Mouse (Mus musculus): Measurements from ENCODE around the gene Tspan14. TPM values are rescaled to one million over a fixed set of nuclear protein-coding genes. Genes with fewer than 3 reads are reported as not detected.

The Tspan14 gene
- total and polyA plus RNA-seq, 3 experiments, result 10.3 to 32.3 (median 23.4) TPM

GRCm38 (mm10) chr14:40893884-40894283 is 72.7 kb downstream of the Tspan14 start:
- DNase-seq (ENCODE audit: low spot score) (no peak), ATAC-seq (ENCODE audit: extremely low read depth, insufficient number of reproducible peaks, low FRiP score, poor library complexity, severe bottlenecking) (no peak)

GRCm38 (mm10) chr14:40893196-40893595 is 73.4 kb downstream of the Tspan14 start, which contains the start of gene Sh2d4b:
TSS of gene Sh2d4b (minus strand) at chr14:40893266.
- Histone ChIP-seq H3K36me3 (replicated peaks) (no peaks in the 10 kb centered on the region), H3K27me3 (ENCODE audit: insufficient read depth, low read length) (peaks cover 24% of the 10 kb centered on the region), H3K4me3 (ENCODE audit: low read depth, low read length) (no peak within 1 kb of the TSS), H3K9me3 (replicated peaks) (no peaks in the 10 kb centered on the region), H3K4me1 (ENCODE audit: insufficient read depth, low read depth, low read length) (peaks cover 4% of the 10 kb centered on the region; the same call in 1 of the 2 replicates)
- ATAC-seq (ENCODE audit: extremely low read depth, insufficient number of reproducible peaks, low FRiP score, poor library complexity, severe bottlenecking) (no peak), DNase-seq (ENCODE audit: low spot score) (no peak)
- TF ChIP-seq TAL1 (conservative IDR thresholded peaks at IDR 0.05; ENCODE audit: low read depth, low read length) (no peak), GATA1 (IDR thresholded peaks at IDR 0.05; ENCODE audit: borderline replicate concordance, low read length) (no peak), POLR2AphosphoS5 (IDR thresholded peaks at IDR 0.05; ENCODE audit: insufficient replicate concordance, low read depth, low read length) (no peak), GATA2 (IDR thresholded peaks at IDR 0.05; ENCODE audit: borderline replicate concordance, low read depth, low read length) (no peak), CTCF (IDR thresholded peaks at IDR 0.05; ENCODE audit: low read depth, low read length) (no peak)

More at GRCm38 (mm10) chr14:40893884-40894283, 72.7 kb downstream of the Tspan14 start:
- TF ChIP-seq TAL1 (conservative IDR thresholded peaks at IDR 0.05; ENCODE audit: low read depth, low read length) (no peak), POLR2AphosphoS5 (IDR thresholded peaks at IDR 0.05; ENCODE audit: insufficient replicate concordance, low read depth, low read length) (no peak), CTCF (IDR thresholded peaks at IDR 0.05; ENCODE audit: low read depth, low read length) (no peak), GATA1 (IDR thresholded peaks at IDR 0.05; ENCODE audit: borderline replicate concordance, low read length) (no peak), GATA2 (IDR thresholded peaks at IDR 0.05; ENCODE audit: borderline replicate concordance, low read depth, low read length) (no peak)
- peaks cover 4% of the 10 kb centered on the region; the same call in 1 of the 2 replicates for H3K4me1 ChIP-seq (ENCODE audit: insufficient read depth, low read depth, low read length)
- H3K9me3 ChIP-seq (replicated peaks), result no peaks in the 10 kb centered on the region
- H3K4me3 ChIP-seq (ENCODE audit: low read depth, low read length), result no peak overlapping the region
- H3K27me3 ChIP-seq (ENCODE audit: insufficient read depth, low read length), result peaks cover 24% of the 10 kb centered on the region
- H3K36me3 ChIP-seq (replicated peaks), result no peaks in the 10 kb centered on the region

- DNase-seq (ENCODE audit: low spot score) (no peak), ATAC-seq (ENCODE audit: extremely low read depth, insufficient number of reproducible peaks, low FRiP score, poor library complexity, severe bottlenecking) (no peak)
- Histone ChIP-seq H3K4me1 (ENCODE audit: insufficient read depth, low read depth, low read length) (peaks cover 4% of the 10 kb centered on the region; the same call in 1 of the 2 replicates), H3K9me3 (replicated peaks) (no peaks in the 10 kb centered on the region), H3K27me3 (ENCODE audit: insufficient read depth, low read length) (peaks cover 24% of the 10 kb centered on the region), H3K36me3 (replicated peaks) (no peaks in the 10 kb centered on the region), H3K4me3 (ENCODE audit: low read depth, low read length) (no peak overlapping the region)
- TF ChIP-seq POLR2AphosphoS5 (IDR thresholded peaks at IDR 0.05; ENCODE audit: insufficient replicate concordance, low read depth, low read length), result no peak
- TF ChIP-seq GATA1 (IDR thresholded peaks at IDR 0.05; ENCODE audit: borderline replicate concordance, low read length), result no peak
- no peak for TF ChIP-seq TAL1 (conservative IDR thresholded peaks at IDR 0.05; ENCODE audit: low read depth, low read length)
- no peak for TF ChIP-seq CTCF (IDR thresholded peaks at IDR 0.05; ENCODE audit: low read depth, low read length)
- no peak for TF ChIP-seq GATA2 (IDR thresholded peaks at IDR 0.05; ENCODE audit: borderline replicate concordance, low read depth, low read length)
These were observed 74.2 kb downstream of the Tspan14 start for GRCm38 (mm10) chr14:40892326-40892825.

- no peak for ATAC-seq (ENCODE audit: extremely low read depth, insufficient number of reproducible peaks, low FRiP score, poor library complexity, severe bottlenecking)
- Histone ChIP-seq H3K4me1 (ENCODE audit: insufficient read depth, low read depth, low read length) (peaks cover 4% of the 10 kb centered on the region; the same call in 1 of the 2 replicates), H3K36me3 (replicated peaks) (no peaks in the 10 kb centered on the region), H3K9me3 (replicated peaks) (no peaks in the 10 kb centered on the region), H3K4me3 (ENCODE audit: low read depth, low read length) (no peak overlapping the region), H3K27me3 (ENCODE audit: insufficient read depth, low read length) (peaks cover 17% of the 10 kb centered on the region)
- TF ChIP-seq GATA2 (IDR thresholded peaks at IDR 0.05; ENCODE audit: borderline replicate concordance, low read depth, low read length), result no peak
- no peak for TF ChIP-seq CTCF (IDR thresholded peaks at IDR 0.05; ENCODE audit: low read depth, low read length)
- TF ChIP-seq POLR2AphosphoS5 (IDR thresholded peaks at IDR 0.05; ENCODE audit: insufficient replicate concordance, low read depth, low read length), result no peak
- no peak for TF ChIP-seq TAL1 (conservative IDR thresholded peaks at IDR 0.05; ENCODE audit: low read depth, low read length)
- TF ChIP-seq GATA1 (IDR thresholded peaks at IDR 0.05; ENCODE audit: borderline replicate concordance, low read length), result no peak
- DNase-seq (ENCODE audit: low spot score), result no peak
These were observed 75.1 kb downstream of the Tspan14 start for GRCm38 (mm10) chr14:40891506-40891905.

GRCm38 (mm10) chr14:40889704-40890103 is 76.9 kb downstream of the Tspan14 start:
- ATAC-seq (ENCODE audit: extremely low read depth, insufficient number of reproducible peaks, low FRiP score, poor library complexity, severe bottlenecking) (no peak), DNase-seq (ENCODE audit: low spot score) (no peak)
- TF ChIP-seq GATA1 (IDR thresholded peaks at IDR 0.05; ENCODE audit: borderline replicate concordance, low read length) (no peak), CTCF (IDR thresholded peaks at IDR 0.05; ENCODE audit: low read depth, low read length) (no peak), GATA2 (IDR thresholded peaks at IDR 0.05; ENCODE audit: borderline replicate concordance, low read depth, low read length) (no peak), POLR2AphosphoS5 (IDR thresholded peaks at IDR 0.05; ENCODE audit: insufficient replicate concordance, low read depth, low read length) (no peak), TAL1 (conservative IDR thresholded peaks at IDR 0.05; ENCODE audit: low read depth, low read length) (no peak)
- Histone ChIP-seq H3K4me3 (ENCODE audit: low read depth, low read length) (no peak overlapping the region), H3K27me3 (ENCODE audit: insufficient read depth, low read length) (peaks cover 14% of the 10 kb centered on the region), H3K4me1 (ENCODE audit: insufficient read depth, low read depth, low read length) (peaks cover 5% of the 10 kb centered on the region), H3K36me3 (replicated peaks) (no peaks in the 10 kb centered on the region), H3K9me3 (replicated peaks) (no peaks in the 10 kb centered on the region)

- ATAC-seq (ENCODE audit: extremely low read depth, insufficient number of reproducible peaks, low FRiP score, poor library complexity, severe bottlenecking), result no peak
These were observed 77.4 kb downstream of the Tspan14 start for GRCm38 (mm10) chr14:40889181-40889580.

More at GRCm38 (mm10) chr14:40889181-40889580, 77.4 kb downstream of the Tspan14 start:
- Histone ChIP-seq H3K4me1 (ENCODE audit: insufficient read depth, low read depth, low read length) (peaks cover 2% of the 10 kb centered on the region; the same call in 1 of the 2 replicates), H3K4me3 (ENCODE audit: low read depth, low read length) (no peak overlapping the region), H3K27me3 (ENCODE audit: insufficient read depth, low read length) (peaks cover 14% of the 10 kb centered on the region), H3K36me3 (replicated peaks) (no peaks in the 10 kb centered on the region), H3K9me3 (replicated peaks) (no peaks in the 10 kb centered on the region)
- TF ChIP-seq GATA1 (IDR thresholded peaks at IDR 0.05; ENCODE audit: borderline replicate concordance, low read length) (no peak), GATA2 (IDR thresholded peaks at IDR 0.05; ENCODE audit: borderline replicate concordance, low read depth, low read length) (no peak), POLR2AphosphoS5 (IDR thresholded peaks at IDR 0.05; ENCODE audit: insufficient replicate concordance, low read depth, low read length) (no peak), TAL1 (conservative IDR thresholded peaks at IDR 0.05; ENCODE audit: low read depth, low read length) (no peak), CTCF (IDR thresholded peaks at IDR 0.05; ENCODE audit: low read depth, low read length) (no peak)
- no peak for DNase-seq (ENCODE audit: low spot score)
